Mouse (Mus musculus): Measurements from ENCODE around the gene Cfap97d1.

DNA sequence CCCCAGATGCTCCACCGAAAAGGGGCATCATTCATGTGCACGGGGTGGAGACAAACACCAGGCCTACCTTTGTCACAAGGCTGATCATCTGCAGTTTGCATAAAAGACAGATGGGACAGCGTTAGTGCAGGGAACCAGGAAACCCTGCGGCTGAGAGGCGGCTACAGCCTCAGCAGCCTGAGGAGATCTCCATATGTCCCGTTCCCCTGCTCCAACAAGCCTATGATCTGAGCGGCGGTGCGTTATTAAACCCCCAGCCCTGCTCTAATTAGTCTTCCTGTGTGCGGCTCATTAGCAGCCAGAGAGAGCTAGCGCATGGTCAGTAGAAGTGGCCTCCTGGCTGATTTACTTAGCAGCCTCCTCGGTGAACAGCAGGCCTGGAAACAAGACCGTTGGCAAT lies 26.1 kb downstream of the Cfap97d1 start:
- TF ChIP-seq CTCF (IDR thresholded peaks at IDR 0.05; ENCODE audit: low read depth) (no peak), EP300 (IDR thresholded peaks at IDR 0.05; ENCODE audit: low read depth) (no peak)
